Mouse (Mus musculus) CH12.LX (cell line): ENCODE data around the gene Cyp2w1. TPM values are rescaled to one million over a fixed set of nuclear protein-coding genes. Genes with fewer than 3 reads are reported as not detected.

Experiments used
- DNase-seq: peaks from one replicate; pipeline ENCODE4 v3.0.0-alpha.2; 2013; ENCODE audit errors: extremely low read depth
- H3K27ac ChIP-seq: 2 replicates; pipeline ENCODE4 v1.5.1; 2012; ENCODE audit warnings: low read depth, mild to moderate bottlenecking, control low read depth, moderate library complexity; ENCODE audit not compliant: insufficient read depth
- H3K27me3 ChIP-seq: replicated peaks from 2 replicates; pipeline ENCODE3; 2012; ENCODE audit warnings: inconsistent platforms
- H3K36me3 ChIP-seq, 2 experiments: replicated peaks in 1 of 2; 2 replicates each; pipeline versions ENCODE3 to v1.6.1; 2012; ENCODE audit warnings: inconsistent platforms in 1 of 2, low read length in 1 of 2, mild to moderate bottlenecking in 1 of 2, mixed read lengths in 1 of 2, moderate library complexity in 1 of 2; ENCODE audit not compliant: control insufficient read depth in 1 of 2, insufficient read depth in 1 of 2
- H3K4me1 ChIP-seq, 2 experiments: 2 replicates each; pipeline ENCODE4 v1.6.1; 2012; ENCODE audit warnings: inconsistent platforms in 1 of 2, moderate library complexity in 1 of 2; ENCODE audit not compliant: insufficient read depth in 2 of 2, control insufficient read depth in 1 of 2
- H3K4me2 ChIP-seq: 2 replicates; pipeline ENCODE4 v1.6.1; 2012; ENCODE audit warnings: low read depth, mild to moderate bottlenecking, control low read depth; ENCODE audit not compliant: poor library complexity, insufficient read depth, severe bottlenecking
- H3K4me3 ChIP-seq, 3 experiments: fragments of 150-350 bp in 1 of 3; sonication (generic) in 1 of 3; replicated peaks in 1 of 3; 2 replicates each; pipeline versions ENCODE3 to v1.5.1; 2011 to 2012; ENCODE audit warnings: low read depth in 2 of 3, low read length in 2 of 3, mild to moderate bottlenecking in 2 of 3, moderate library complexity in 2 of 3, control low read depth in 1 of 3, improper control_type of control experiment in 1 of 3, inconsistent platforms in 1 of 3, mixed read lengths in 1 of 3; ENCODE audit not compliant: poor library complexity in 1 of 3
- H3K79me2 ChIP-seq: replicated peaks from 2 replicates; pipeline ENCODE4 v1.6.1; 2012; ENCODE audit warnings: mild to moderate bottlenecking, moderate library complexity; ENCODE audit not compliant: control insufficient read depth, poor library complexity, insufficient read depth, severe bottlenecking; ENCODE audit errors: extremely low read depth
- H3K9ac ChIP-seq: 2 replicates; pipeline ENCODE4 v1.6.1; 2012; ENCODE audit warnings: low read depth, mild to moderate bottlenecking, control low read depth, moderate library complexity; ENCODE audit not compliant: insufficient read depth
- H3K9me3 ChIP-seq: replicated peaks from 2 replicates; pipeline ENCODE3; 2012; ENCODE audit warnings: low read length, inconsistent platforms, mixed read lengths
- CHD2 ChIP-seq: IDR thresholded peaks from 2 replicates; pipeline ENCODE4 v1.6.1; 2011; ENCODE audit warnings: low read length, improper control_type of control experiment
- CTCF ChIP-seq, 2 experiments: IDR thresholded peaks in 1 of 2; conservative IDR thresholded peaks in 1 of 2; 2 replicates each; pipeline ENCODE4 v1.5.1; 2011 to 2012; ENCODE audit warnings: low read depth in 2 of 2, low read length in 2 of 2, improper control_type of control experiment in 1 of 2, inconsistent platforms in 1 of 2, mild to moderate bottlenecking in 1 of 2, moderate library complexity in 1 of 2
- E2F4 ChIP-seq: IDR thresholded peaks from 2 replicates; pipeline ENCODE4 v1.6.1; 2011; ENCODE audit warnings: low read depth, low read length, improper control_type of control experiment; ENCODE audit not compliant: insufficient replicate concordance
- ELF1 ChIP-seq: IDR thresholded peaks from 2 replicates; pipeline ENCODE4 v1.6.1; 2014; ENCODE audit warnings: low read depth, mild to moderate bottlenecking, inconsistent platforms, low read length, improper control_type of control experiment
- EP300 ChIP-seq: IDR thresholded peaks from 2 replicates; pipeline ENCODE4 v1.6.1; 2011; ENCODE audit warnings: low read length, improper control_type of control experiment
- ETS1 ChIP-seq: conservative IDR thresholded peaks from 2 replicates; pipeline ENCODE4 v1.6.1; 2012; ENCODE audit warnings: low read depth, mild to moderate bottlenecking, inconsistent platforms, low read length, improper control_type of control experiment, moderate library complexity
- HCFC1 ChIP-seq: IDR thresholded peaks from 2 replicates; pipeline ENCODE4 v1.6.1; 2012; ENCODE audit warnings: low read depth, mild to moderate bottlenecking, inconsistent platforms, low read length, improper control_type of control experiment
- IRF4 ChIP-seq: IDR thresholded peaks from 2 replicates; pipeline ENCODE4 v1.6.1; 2014; ENCODE audit warnings: low read depth, mild to moderate bottlenecking, inconsistent platforms, low read length, improper control_type of control experiment
- JUND ChIP-seq: conservative IDR thresholded peaks from 2 replicates; pipeline ENCODE4 v1.6.1; 2011; ENCODE audit warnings: low read depth, low read length, improper control_type of control experiment
- KAT2A ChIP-seq: IDR thresholded peaks from 2 replicates; pipeline ENCODE4 v1.6.1; 2012; ENCODE audit warnings: low read length, improper control_type of control experiment, inconsistent platforms; ENCODE audit not compliant: insufficient replicate concordance
- MAX ChIP-seq: IDR thresholded peaks from 2 replicates; pipeline ENCODE4 v1.6.1; 2011; ENCODE audit warnings: low read length, improper control_type of control experiment
- MAZ ChIP-seq: IDR thresholded peaks from 2 replicates; pipeline ENCODE4 v1.6.1; 2012; ENCODE audit warnings: low read depth, mild to moderate bottlenecking, inconsistent platforms, low read length, improper control_type of control experiment, moderate library complexity
- NELFE ChIP-seq: IDR thresholded peaks from 2 replicates; pipeline ENCODE4 v1.6.1; 2011; ENCODE audit warnings: low read depth, low read length, improper control_type of control experiment
- NRF1 ChIP-seq: IDR thresholded peaks from 2 replicates; pipeline ENCODE4 v1.6.1; 2014; ENCODE audit warnings: low read depth, mild to moderate bottlenecking, inconsistent platforms, low read length, improper control_type of control experiment, moderate library complexity
- PAX5 ChIP-seq: IDR thresholded peaks from 2 replicates; pipeline ENCODE4 v1.6.1; 2012; ENCODE audit warnings: low read length, inconsistent platforms, mixed read lengths
- POLR2AphosphoS2 ChIP-seq: IDR thresholded peaks from 2 replicates; pipeline ENCODE4 v1.6.1; 2011; ENCODE audit warnings: low read depth, low read length, improper control_type of control experiment
- RAD21 ChIP-seq: IDR thresholded peaks from 2 replicates; pipeline ENCODE4 v1.6.1; 2011; ENCODE audit warnings: low read depth, mild to moderate bottlenecking, low read length, improper control_type of control experiment, moderate library complexity
- SMC3 ChIP-seq: IDR thresholded peaks from 2 replicates; pipeline ENCODE4 v1.6.1; 2011; ENCODE audit warnings: low read depth, low read length, improper control_type of control experiment
- TBP ChIP-seq: conservative IDR thresholded peaks from 2 replicates; pipeline ENCODE4 v1.6.1; 2011; ENCODE audit warnings: low read depth, low read length, improper control_type of control experiment
- TCF12 ChIP-seq: IDR thresholded peaks from 2 replicates; pipeline ENCODE4 v1.6.1; 2014; ENCODE audit warnings: low read depth, mild to moderate bottlenecking, inconsistent platforms, low read length, improper control_type of control experiment
- USF1 ChIP-seq: IDR thresholded peaks from 2 replicates; pipeline ENCODE4 v1.6.1; 2014; ENCODE audit warnings: low read depth, mild to moderate bottlenecking, inconsistent platforms, low read length, improper control_type of control experiment
- ZC3H11A ChIP-seq: IDR thresholded peaks from 2 replicates; pipeline ENCODE4 v1.6.1; 2012; ENCODE audit warnings: low read depth, mild to moderate bottlenecking, inconsistent platforms, low read length, improper control_type of control experiment
- ZKSCAN1 ChIP-seq: IDR thresholded peaks from 2 replicates; pipeline ENCODE4 v1.6.1; 2012; ENCODE audit warnings: low read depth, inconsistent platforms, low read length, improper control_type of control experiment, borderline replicate concordance
- dilution Hi-C: fragments of 300-500 bp; cut with MboI; formaldehyde crosslinking; loops from 2 replicates; pipeline ENCODE4 v1.14.3; 2020; ENCODE audit warnings: low sequenced_read_pairs; ENCODE audit not compliant: extremely low pct_unique_long_range_greater_than_20kb, extremely low pct_ligation_motif_present
- in situ Hi-C: fragments of 300-500 bp; cut with MboI; formaldehyde crosslinking; loops from 3 replicates; pipeline ENCODE4 v1.14.3; 2019; ENCODE audit warnings: low sequenced_read_pairs, low pct_ligation_motif_present, low pct_unique_long_range_greater_than_20kb, mixed read lengths
- polyA plus RNA-seq: library from polyadenylated mRNA; unstranded; fragments of >175 nt; gene quantifications from 2 replicates; pipeline ENCODE4 v1.2.1, GENCODE M21; 2012; ENCODE audit warnings: low read depth; ENCODE audit not compliant: insufficient read length
- total RNA-seq, 2 experiments: library from RNA; depleted of rRNA; stranded (reverse); fragments of 300-350 nt in 1 of 2; fragments of >200 nt in 1 of 2; gene quantifications; 2 replicates each; pipeline ENCODE4 v1.2.3; 2012 to 2014

Gene Cyp2w1
- total and polyA plus RNA-seq, 3 experiments = not detected

DNA sequence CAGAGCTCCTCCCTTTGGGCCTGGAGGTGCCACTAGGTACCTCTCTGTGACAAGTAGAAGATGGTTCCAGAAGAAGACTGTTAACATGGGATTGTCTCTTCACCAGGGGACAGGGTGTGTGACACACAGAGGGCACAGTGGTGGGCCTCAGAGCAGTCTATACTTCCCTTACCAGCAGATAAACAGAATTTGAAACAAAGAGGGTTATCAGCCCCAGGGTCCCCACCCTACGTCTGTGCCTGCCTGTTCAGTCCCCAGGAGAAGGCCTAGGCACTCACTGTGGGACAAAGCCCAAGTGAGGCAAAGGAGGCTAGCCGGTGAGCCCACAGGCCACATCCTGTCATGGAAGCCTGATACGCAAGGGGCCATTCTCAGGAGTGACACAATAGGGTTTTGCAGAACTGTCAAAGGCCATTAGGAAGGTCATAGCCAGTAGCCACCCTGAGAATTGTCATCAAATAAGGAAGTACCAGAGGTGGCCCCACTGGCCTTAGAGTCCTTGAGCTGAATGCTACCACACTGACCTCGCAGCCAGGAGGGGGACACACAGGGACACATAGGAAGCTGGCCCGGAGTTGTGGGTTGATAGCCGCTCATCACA is 52.5 kb downstream of the Cyp2w1 start, which contains the start of gene C130050O18Rik:
Gene C130050O18Rik (plus strand): TSS at position 480 of the 601 bp plus-strand sequence.
- no peak within 1 kb of the TSS for H3K4me3 ChIP-seq
- no peak for DNase-seq

DNA sequence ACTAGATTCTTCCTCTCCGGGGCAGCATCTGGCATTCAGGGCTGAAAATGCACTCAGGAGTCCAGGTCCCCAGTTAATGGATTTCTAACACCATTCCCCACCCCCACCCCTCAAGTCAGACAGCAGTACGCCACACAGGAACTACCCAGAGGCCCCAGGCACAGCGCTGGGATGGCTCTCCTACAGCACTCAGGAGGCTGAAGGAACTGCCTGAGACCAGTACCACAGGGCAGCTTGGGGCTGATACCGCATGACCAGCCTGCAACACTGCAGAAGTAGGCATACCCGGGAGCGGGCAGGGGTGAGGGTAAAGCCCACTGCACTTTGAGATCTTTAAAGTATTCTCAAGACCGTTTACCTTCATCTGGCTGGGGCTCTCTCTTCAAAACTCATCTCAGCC is 53.1 kb downstream of the Cyp2w1 start:
- Histone ChIP-seq H3K36me3 (peaks cover 0 to 58% of the 10 kb centered on the region in 2 experiments), H3K9ac (no peak overlapping the region), H3K27ac (no peak overlapping the region), H3K9me3 (no peaks in the 10 kb centered on the region), H3K4me1 (peaks cover 14 to 73% of the 10 kb centered on the region in 2 experiments), H3K4me3 (no peak overlapping the region), H3K79me2 (no peaks in the 10 kb centered on the region), H3K4me2 (no peak overlapping the region), H3K27me3 (no peaks in the 10 kb centered on the region)
- dilution Hi-C loops (no loop called here), in situ Hi-C loops (no loop called here)
- no peak for DNase-seq
- TF ChIP-seq NRF1 (no peak), HCFC1 (no peak), IRF4 (no peak), E2F4 (no peak), ZC3H11A (no peak)

More for the DNA sequence above, 52.5 kb downstream of the Cyp2w1 start, which contains the start of gene C130050O18Rik:
- Histone ChIP-seq H3K27me3 (no peaks in the 10 kb centered on the region), H3K9ac (no peak within 1 kb of the TSS), H3K79me2 (no peaks in the 10 kb centered on the region), H3K27ac (no peak within 1 kb of the TSS), H3K4me1 (peaks cover 14 to 68% of the 10 kb centered on the region in 2 experiments), H3K36me3 (peaks cover 0 to 62% of the 10 kb centered on the region in 2 experiments), H3K9me3 (no peaks in the 10 kb centered on the region), H3K4me2 (no peak within 1 kb of the TSS)
- in situ Hi-C loops (no loop called here), dilution Hi-C loops (no loop called here)
- TF ChIP-seq MAZ (no peak), ZC3H11A (no peak), RAD21 (no peak), ELF1 (no peak), MAX (no peak)

DNA sequence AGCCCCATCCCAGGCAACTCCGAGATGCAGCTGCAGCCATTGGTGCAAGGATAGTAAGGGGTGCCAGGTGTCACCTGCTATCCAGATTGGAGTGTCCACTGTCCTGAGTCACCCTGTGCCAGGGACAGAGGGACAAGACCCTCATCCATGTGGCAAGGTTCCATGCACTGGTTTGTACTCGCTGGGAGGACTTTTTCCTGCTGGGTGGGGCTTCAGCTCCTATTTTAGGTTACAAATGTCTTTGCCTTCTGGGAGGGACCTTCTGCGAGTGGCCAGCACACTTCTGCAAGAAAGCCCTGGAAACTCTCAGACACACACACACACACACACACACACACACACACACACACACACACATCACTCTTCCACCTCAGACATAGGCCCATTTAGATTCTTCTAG is 53.5 kb downstream of the Cyp2w1 start:
- Histone ChIP-seq H3K27ac (no peak overlapping the region), H3K9me3 (no peaks in the 10 kb centered on the region), H3K4me3 (no peak overlapping the region), H3K27me3 (no peaks in the 10 kb centered on the region), H3K36me3 (peaks cover 0 to 58% of the 10 kb centered on the region in 2 experiments), H3K4me1 (peaks cover 14 to 73% of the 10 kb centered on the region in 2 experiments), H3K4me2 (no peak overlapping the region), H3K9ac (no peak overlapping the region), H3K79me2 (no peaks in the 10 kb centered on the region)
- dilution Hi-C loops = no loop called here
- in situ Hi-C loops = no loop called here
- TF ChIP-seq ZC3H11A (no peak), EP300 (no peak), PAX5 (no peak), ETS1 (no peak), CTCF (conservative IDR thresholded peaks at IDR 0.05 in 1 of 2, IDR thresholded peaks at IDR 0.05 in 1 of 2; ENCODE audit: low read depth in 2 of 2, low read length in 2 of 2) (no peak), TCF12 (no peak), POLR2AphosphoS2 (no peak), CHD2 (no peak), KAT2A (no peak), ZKSCAN1 (no peak), JUND (no peak), ELF1 (no peak), TBP (no peak), E2F4 (no peak), SMC3 (no peak), MAZ (no peak), NELFE (no peak), USF1 (no peak)
- no peak for DNase-seq
